Mouse (Mus musculus): Measurements from ENCODE around the gene Sucla2.
"Not testable (repeated sequence)": the region's sequence is repeated elsewhere in the genome, so short reads cannot be mapped to it uniquely, and the experiment has no call there.

DNA sequence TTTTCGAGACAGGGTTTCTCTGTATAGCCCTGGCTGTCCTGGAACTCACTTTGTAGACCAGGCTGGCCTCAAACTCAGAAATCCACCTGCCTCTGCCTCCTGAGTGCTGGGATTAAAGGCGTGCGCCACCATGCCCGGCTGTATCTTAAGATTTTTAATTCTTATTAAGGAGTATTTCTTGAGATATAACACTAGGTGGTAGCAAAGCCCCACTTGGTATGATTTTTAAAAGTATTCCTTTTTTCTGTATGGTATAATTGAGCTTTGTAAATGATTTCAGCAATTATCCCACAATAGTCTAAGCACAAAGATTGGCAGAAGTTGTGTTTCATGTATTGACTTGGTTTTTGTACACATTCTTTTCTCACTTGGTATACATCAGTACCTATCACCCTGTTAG, 44.7 kb downstream of the Sucla2 start:
- not testable (repeated sequence) for TF ChIP-seq POLR2A (IDR thresholded peaks at IDR 0.05; ENCODE audit: low read depth, low read length); CTCF (IDR thresholded peaks at IDR 0.05; ENCODE audit: borderline replicate concordance, insufficient read depth, low read length)
